Mouse (Mus musculus): ENCODE measurements at regions not wholly inside any gene's neighbourhood (a gene's known extent, or its start where the extent isn't known, plus 50 kb on each side); places are given as distances from the start of the nearest gene placed in this dataset.

- no peak for TF ChIP-seq CTCF (IDR thresholded peaks at IDR 0.05; ENCODE audit: borderline replicate concordance, insufficient read depth, low read depth, low read length)
- no peak for TF ChIP-seq POLR2A (IDR thresholded peaks at IDR 0.05; ENCODE audit: borderline replicate concordance, insufficient read depth, low read length)
- Histone ChIP-seq H3K4me3 (replicated peaks; ENCODE audit: insufficient read depth, low read depth, low read length) (no peak overlapping the region), H3K4me1 (ENCODE audit: control insufficient read depth, insufficient read depth, low read length) (peaks cover 46% of the 10 kb centered on the region), H3K27ac (ENCODE audit: insufficient read depth, low read length) (no peak overlapping the region), H3K27me3 (ENCODE audit: control insufficient read depth, insufficient read depth, low read length) (no peaks in the 10 kb centered on the region)
- 79% methylated on average over 4 of the region's 4 CpGs for WGBS
- peak in 1 of 2 experiments; percentile 19 for DNase-seq
Measured at GRCm38 (mm10) chr14:24958821-24959220, 471.9 kb downstream of the Rps24 start.

GRCm38 (mm10) chr14:24959401-24959800, 472.5 kb downstream of the Rps24 start:
- H3K27ac ChIP-seq (ENCODE audit: insufficient read depth, low read length), result 0 out of 2 replicates have a peak overlapping the region, but pooled peaks have one; percentile 11
- 85% methylated on average over 1 of the region's 1 CpGs for WGBS
- TF ChIP-seq CTCF (IDR thresholded peaks at IDR 0.05; ENCODE audit: borderline replicate concordance, insufficient read depth, low read depth, low read length), result no peak
- no peak for TF ChIP-seq POLR2A (IDR thresholded peaks at IDR 0.05; ENCODE audit: borderline replicate concordance, insufficient read depth, low read length)

GRCm38 (mm10) chr14:24960082-24960482, 473.2 kb downstream of the Rps24 start:
- no peaks in the 10 kb centered on the region for H3K27me3 ChIP-seq (ENCODE audit: control insufficient read depth, insufficient read depth, low read length)
- WGBS, result 8% methylated on average over 5 of the region's 5 CpGs
- DNase-seq, result peak; percentile 93 to 96
- H3K27ac ChIP-seq (ENCODE audit: insufficient read depth, low read length), result peak overlapping the region; percentile 48
- TF ChIP-seq CTCF (IDR thresholded peaks at IDR 0.05; ENCODE audit: borderline replicate concordance, insufficient read depth, low read depth, low read length) (no peak), POLR2A (IDR thresholded peaks at IDR 0.05; ENCODE audit: borderline replicate concordance, insufficient read depth, low read length) (no peak)
- no peak overlapping the region for H3K4me3 ChIP-seq (replicated peaks; ENCODE audit: insufficient read depth, low read depth, low read length)
- H3K4me1 ChIP-seq (ENCODE audit: control insufficient read depth, insufficient read depth, low read length), result peaks cover 46% of the 10 kb centered on the region

More at GRCm38 (mm10) chr14:24959401-24959800, 472.5 kb downstream of the Rps24 start:
- H3K27me3 ChIP-seq (ENCODE audit: control insufficient read depth, insufficient read depth, low read length), result no peaks in the 10 kb centered on the region
- peak in 1 of 2 experiments; percentile 32 for DNase-seq
- peaks cover 46% of the 10 kb centered on the region for H3K4me1 ChIP-seq (ENCODE audit: control insufficient read depth, insufficient read depth, low read length)
- H3K4me3 ChIP-seq (replicated peaks; ENCODE audit: insufficient read depth, low read depth, low read length), result no peak overlapping the region

- H3K27ac ChIP-seq (ENCODE audit: insufficient read depth, low read length), result peak overlapping the region; percentile 48
- 40% methylated on average over 3 of the region's 3 CpGs for WGBS
Measured at GRCm38 (mm10) chr14:24960875-24961274, 473.9 kb downstream of the Rps24 start.

GRCm38 (mm10) chr14:24961721-24962120, 474.8 kb downstream of the Rps24 start:
- H3K27ac ChIP-seq (ENCODE audit: insufficient read depth, low read length), result no peak overlapping the region
- WGBS, result 90% methylated on average over 3 of the region's 3 CpGs
- peaks cover 34% of the 10 kb centered on the region for H3K4me1 ChIP-seq (ENCODE audit: control insufficient read depth, insufficient read depth, low read length)
- H3K4me3 ChIP-seq (replicated peaks; ENCODE audit: insufficient read depth, low read depth, low read length), result no peak overlapping the region
- no peak for TF ChIP-seq CTCF (IDR thresholded peaks at IDR 0.05; ENCODE audit: borderline replicate concordance, insufficient read depth, low read depth, low read length)
- TF ChIP-seq POLR2A (IDR thresholded peaks at IDR 0.05; ENCODE audit: borderline replicate concordance, insufficient read depth, low read length), result no peak
- no peaks in the 10 kb centered on the region for H3K27me3 ChIP-seq (ENCODE audit: control insufficient read depth, insufficient read depth, low read length)
- DNase-seq, result no peak

More at GRCm38 (mm10) chr14:24960875-24961274, 473.9 kb downstream of the Rps24 start:
- H3K4me3 ChIP-seq (replicated peaks; ENCODE audit: insufficient read depth, low read depth, low read length), result no peak overlapping the region
- DNase-seq, result peak in 1 of 2 experiments; percentile 58
- no peaks in the 10 kb centered on the region for H3K27me3 ChIP-seq (ENCODE audit: control insufficient read depth, insufficient read depth, low read length)
- TF ChIP-seq POLR2A (IDR thresholded peaks at IDR 0.05; ENCODE audit: borderline replicate concordance, insufficient read depth, low read length) (no peak), CTCF (IDR thresholded peaks at IDR 0.05; ENCODE audit: borderline replicate concordance, insufficient read depth, low read depth, low read length) (no peak)
- H3K4me1 ChIP-seq (ENCODE audit: control insufficient read depth, insufficient read depth, low read length), result peaks cover 43% of the 10 kb centered on the region

GRCm38 (mm10) chr14:24969584-24969983, 482.7 kb downstream of the Rps24 start:
- Histone ChIP-seq H3K27me3 (ENCODE audit: control insufficient read depth, insufficient read depth, low read length) (no peaks in the 10 kb centered on the region), H3K4me1 (ENCODE audit: control insufficient read depth, insufficient read depth, low read length) (peaks cover 41% of the 10 kb centered on the region), H3K4me3 (replicated peaks; ENCODE audit: insufficient read depth, low read depth, low read length) (no peak overlapping the region), H3K27ac (ENCODE audit: insufficient read depth, low read length) (no peak overlapping the region)
- WGBS, result 39% methylated on average over 2 of the region's 2 CpGs
- DNase-seq, result peak; percentile 30 to 42
- TF ChIP-seq CTCF (IDR thresholded peaks at IDR 0.05; ENCODE audit: borderline replicate concordance, insufficient read depth, low read depth, low read length) (no peak), POLR2A (IDR thresholded peaks at IDR 0.05; ENCODE audit: borderline replicate concordance, insufficient read depth, low read length) (no peak)

GRCm38 (mm10) chr14:24972357-24972756, 485.4 kb downstream of the Rps24 start:
- Histone ChIP-seq H3K27ac (ENCODE audit: insufficient read depth, low read length) (peak overlapping the region; percentile 34; the same call in 1 of the 2 replicates), H3K4me1 (ENCODE audit: control insufficient read depth, insufficient read depth, low read length) (peaks cover 41% of the 10 kb centered on the region), H3K27me3 (ENCODE audit: control insufficient read depth, insufficient read depth, low read length) (no peaks in the 10 kb centered on the region), H3K4me3 (replicated peaks; ENCODE audit: insufficient read depth, low read depth, low read length) (no peak overlapping the region)
- 81% methylated on average over 7 of the region's 7 CpGs for WGBS
- TF ChIP-seq CTCF (IDR thresholded peaks at IDR 0.05; ENCODE audit: borderline replicate concordance, insufficient read depth, low read depth, low read length) (no peak), POLR2A (IDR thresholded peaks at IDR 0.05; ENCODE audit: borderline replicate concordance, insufficient read depth, low read length) (no peak)
- DNase-seq, result no peak

- H3K27me3 ChIP-seq (ENCODE audit: control insufficient read depth, insufficient read depth, low read length), result no peaks in the 10 kb centered on the region
- peak; percentile 83 to 92 for DNase-seq
- TF ChIP-seq POLR2A (IDR thresholded peaks at IDR 0.05; ENCODE audit: borderline replicate concordance, insufficient read depth, low read length), result no peak
- TF ChIP-seq CTCF (IDR thresholded peaks at IDR 0.05; ENCODE audit: borderline replicate concordance, insufficient read depth, low read depth, low read length), result no peak
- H3K4me1 ChIP-seq (ENCODE audit: control insufficient read depth, insufficient read depth, low read length), result peaks cover 41% of the 10 kb centered on the region
- no peak overlapping the region for H3K4me3 ChIP-seq (replicated peaks; ENCODE audit: insufficient read depth, low read depth, low read length)
- peak overlapping the region; percentile 49; the same call in 1 of the 2 replicates for H3K27ac ChIP-seq (ENCODE audit: insufficient read depth, low read length)
- 14% methylated on average over 4 of the region's 4 CpGs for WGBS
Measured at GRCm38 (mm10) chr14:24973039-24973438, 485.9 kb upstream of the Zmiz1 start.

All from cerebellum, adult 2 months (tissue).